8 mouse cellular contexts compared by ENCODE assay signal in genomic region chr4:135850411-135851095, GRCm38 (mm10). TPM values are rescaled to one million over a fixed set of nuclear protein-coding genes. Genes with fewer than 3 reads are reported as not detected.
DNase-seq lines count a peak whose midpoint lies in the region; ATAC-seq lines count a peak whose summit lies in the region.

No protein-coding gene starts in this region.

- H3K4me2 ChIP-seq in limb, embryonic 13.5 days (replicated peaks) = no peak overlapping the region

- intact Hi-C loops in gastrocnemius, postnatal 36 days (cut with DNase I) = no loop called here

- no peaks in the 10 kb centered on the region for H3K27me3 ChIP-seq in limb, embryonic 13.5 days

- no peak overlapping the region for H3K4me3 ChIP-seq in limb, embryonic 13.5 days

- H3K36me3 ChIP-seq in limb, embryonic 13.5 days = no peaks in the 10 kb centered on the region

- peak; percentile 58 for DNase-seq in embryo, embryonic 10.5 days (ENCODE audit: low spot score)
- no peak for DNase-seq in embryo, embryonic 9.5 days (ENCODE audit: extremely low spot score)
- peak; percentile 54 for DNase-seq in testis, postnatal 10 days (ENCODE audit: low spot score)
- DNase-seq in testis, postnatal 14 days (ENCODE audit: low spot score) = no peak
- DNase-seq in retina, postnatal 1 day = peak; percentile 67
- no peak for DNase-seq in gastrocnemius, postnatal 36 days

- H3K4me1 ChIP-seq in limb, embryonic 13.5 days = peaks cover 17% of the 10 kb centered on the region

- H3K27ac ChIP-seq in limb, embryonic 13.5 days = peak overlapping the region; percentile 55

- 40% methylated on average over 13 of the region's 13 CpGs for WGBS in limb, embryonic 13.5 days

- ATAC-seq in limb, embryonic 13.5 days (ENCODE audit: low FRiP score, low read depth) = peak; percentile 34
- ATAC-seq in activated CD4-positive, CD25-positive, alpha-beta regulatory T cell, adult 4 months = no peak

- no peaks in the 10 kb centered on the region for H3K9me3 ChIP-seq in limb, embryonic 13.5 days

- no peak overlapping the region; the same call in 1 of the 2 replicates for H3K9ac ChIP-seq in limb, embryonic 13.5 days

RNA-seq across cellular contexts. Expression of gene Srsf10, which starts 5.0 kb away (rescaled TPM):
- polyA plus RNA-seq in limb, embryonic 13.5 days (2015; fragmentation: Nextera tagmentation; extraction: Ambion mirVana) = 323 and 330 TPM in 2 replicates
- 10 to 100 TPM; 23.7 to 23.9 TPM for total RNA-seq in gastrocnemius, postnatal 36 days (2021)
- 100 to 1,000 TPM; 172 to 181 TPM for polyA plus RNA-seq in activated CD4-positive, CD25-positive, alpha-beta regulatory T cell, adult 4 months (2017; shearing (Covaris generic))

RNA-seq across cellular contexts. Expression of gene Pnrc2, which starts 23.1 kb away (rescaled TPM):
- polyA plus RNA-seq in limb, embryonic 13.5 days (2015; fragmentation: Nextera tagmentation; extraction: Ambion mirVana) = 192 and 195 TPM in 2 replicates
- 10 to 100 TPM; 25.4 to 31.2 TPM for total RNA-seq in gastrocnemius, postnatal 36 days (2021)
- 100 to 1,000 TPM; 216 to 230 TPM for polyA plus RNA-seq in activated CD4-positive, CD25-positive, alpha-beta regulatory T cell, adult 4 months (2017; shearing (Covaris generic))

RNA-seq across cellular contexts. Expression of gene Cnr2, which starts 44.6 kb away (rescaled TPM):
- 0.32 and 0.51 TPM in 2 replicates for polyA plus RNA-seq in limb, embryonic 13.5 days (2015; fragmentation: Nextera tagmentation; extraction: Ambion mirVana)
- under 1 TPM; 0.07 to 0.08 TPM for total RNA-seq in gastrocnemius, postnatal 36 days (2021)
- 1 to 10 TPM; 4.9 to 7.9 TPM for polyA plus RNA-seq in activated CD4-positive, CD25-positive, alpha-beta regulatory T cell, adult 4 months (2017; shearing (Covaris generic))

Comparison
In these comparisons a context has a peak if more than half of its experiments do, and no peak if none do; other contexts are left out.
1. DNase-seq: peak in embryo, embryonic 10.5 days (single experiment), testis, postnatal 10 days (single experiment) and retina, postnatal 1 day (single experiment); none in embryo, embryonic 9.5 days (single experiment), testis, postnatal 14 days (single experiment) and gastrocnemius, postnatal 36 days (0 of 2).